Mouse (Mus musculus): ENCODE measurements around the gene Pla2g1b. TPM values are rescaled to one million over a fixed set of nuclear protein-coding genes. Genes with fewer than 3 reads are reported as not detected.

Gene Pla2g1b
- polyA plus RNA-seq, 1 experiment from 2014 or later = 0.78 TPM

DNA sequence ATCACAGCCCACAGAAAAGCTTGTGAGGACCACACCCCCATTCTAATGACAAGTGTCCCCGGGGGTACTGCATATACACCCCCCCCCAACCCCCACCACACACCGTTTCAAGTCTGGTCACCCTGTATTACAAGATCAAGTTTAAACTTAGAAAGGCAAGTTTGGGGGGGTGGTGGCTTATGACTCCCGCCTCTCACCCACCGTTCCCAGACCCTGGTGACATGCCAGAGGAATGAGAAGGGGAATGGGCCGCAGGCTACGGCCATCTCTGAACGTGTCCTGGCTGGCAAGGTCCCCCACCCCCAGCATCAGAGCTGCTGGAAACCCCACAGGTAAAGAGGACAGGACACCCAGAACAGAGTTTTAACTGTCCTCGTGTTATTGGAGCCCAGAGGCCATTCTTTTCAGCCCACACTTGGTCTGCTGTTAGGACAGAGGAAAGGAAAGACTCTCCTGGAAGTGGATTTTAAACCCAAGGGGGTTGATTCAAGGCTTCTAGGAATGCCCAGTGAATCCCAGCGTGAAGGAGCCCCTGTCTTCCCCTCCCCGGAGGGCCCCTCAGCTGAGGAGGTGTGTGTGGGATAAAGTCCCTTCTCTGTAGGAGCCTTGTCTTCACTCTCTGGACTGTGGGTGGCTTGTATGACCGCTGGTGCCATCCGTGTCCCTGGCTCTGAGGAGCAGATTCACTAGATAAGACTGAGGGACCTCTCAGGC lies 41.4 kb downstream of the Pla2g1b start:
- no peaks in the 10 kb centered on the region for H3K9me3 ChIP-seq (ENCODE audit: control insufficient read depth)
- peaks cover 9% of the 10 kb centered on the region for H3K4me1 ChIP-seq (replicated peaks; ENCODE audit: control insufficient read depth, insufficient read depth, low read length)
- H3K27ac ChIP-seq (ENCODE audit: low read depth, low read length) = peak overlapping the region; percentile 82
- 13% methylated on average over 12 of the region's 12 CpGs for WGBS
- H3K27me3 ChIP-seq (replicated peaks; ENCODE audit: control insufficient read depth, insufficient read depth, low read length) = no peaks in the 10 kb centered on the region
- no peaks in the 10 kb centered on the region for H3K36me3 ChIP-seq (ENCODE audit: control insufficient read depth, insufficient read depth)
- H3K9ac ChIP-seq (ENCODE audit: low read depth, low read length) = peak overlapping the region; percentile 88
- H3K4me3 ChIP-seq (ENCODE audit: low read depth, low read length) = peak overlapping the region; percentile 95
- ATAC-seq = no peak
- TF ChIP-seq CTCF (IDR thresholded peaks at IDR 0.05; ENCODE audit: low read depth) = no peak
- H3K4me2 ChIP-seq (replicated peaks; ENCODE audit: low read depth) = peak overlapping the region; percentile 90

DNA sequence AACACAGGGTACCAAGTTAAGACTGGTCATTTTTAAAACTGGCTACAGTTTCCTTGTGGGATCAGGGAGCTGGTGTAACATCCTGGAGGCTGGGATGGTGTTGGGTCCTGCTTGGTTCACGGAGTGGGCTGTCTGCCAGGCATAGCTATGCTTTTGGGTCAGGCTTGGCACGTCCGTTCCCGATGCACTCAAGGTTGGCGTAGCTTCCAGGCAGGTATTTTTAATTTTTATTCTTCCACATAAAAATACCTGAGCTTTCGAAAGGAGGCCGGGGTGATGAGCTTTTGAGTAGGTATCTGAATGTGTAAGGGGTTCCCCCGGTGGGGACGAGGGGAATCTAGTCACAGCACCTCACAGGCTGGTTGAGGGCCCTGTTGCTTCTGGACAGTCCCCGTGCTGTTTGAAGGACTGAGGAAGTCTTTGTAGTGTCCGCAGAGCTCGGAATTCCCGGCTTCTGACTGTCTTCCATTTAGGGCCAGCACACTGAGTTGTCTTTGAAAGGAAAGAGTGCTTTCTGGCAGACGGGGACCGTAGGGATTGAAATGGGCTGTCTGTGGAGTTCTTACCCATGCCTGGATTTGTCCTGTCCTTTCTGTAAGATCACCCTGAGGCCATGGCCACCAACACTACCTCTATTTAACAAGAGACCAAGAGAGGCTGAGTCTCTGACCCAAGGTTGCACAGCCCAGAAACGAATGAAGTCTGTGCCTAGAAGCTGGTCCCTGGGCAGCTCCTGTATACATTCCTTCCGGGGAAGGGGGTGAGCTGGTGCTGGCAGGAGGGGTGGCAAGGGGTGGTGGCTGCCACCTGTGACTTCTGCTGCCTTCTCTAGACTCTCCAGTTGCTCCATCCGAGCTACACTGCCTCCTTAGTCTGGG lies 42.2 kb downstream of the Pla2g1b start:
- no peak for ATAC-seq
- peak overlapping the region; percentile 90 for H3K4me2 ChIP-seq (replicated peaks; ENCODE audit: low read depth)
- peak overlapping the region; percentile 88 for H3K9ac ChIP-seq (ENCODE audit: low read depth, low read length)
- peak overlapping the region; percentile 95 for H3K4me3 ChIP-seq (ENCODE audit: low read depth, low read length)
- H3K9me3 ChIP-seq (ENCODE audit: control insufficient read depth) = no peaks in the 10 kb centered on the region
- 49% methylated on average over 18 of the region's 18 CpGs for WGBS
- TF ChIP-seq CTCF (IDR thresholded peaks at IDR 0.05; ENCODE audit: low read depth) = no peak
- H3K27me3 ChIP-seq (replicated peaks; ENCODE audit: control insufficient read depth, insufficient read depth, low read length) = no peaks in the 10 kb centered on the region
- peak overlapping the region; percentile 75; the same call in 1 of the 2 replicates for H3K27ac ChIP-seq (ENCODE audit: low read depth, low read length)
- peaks cover 9% of the 10 kb centered on the region for H3K4me1 ChIP-seq (replicated peaks; ENCODE audit: control insufficient read depth, insufficient read depth, low read length)
- 0 out of 2 replicates have a peak, but pooled peaks cover 2% of the 10 kb centered on the region for H3K36me3 ChIP-seq (ENCODE audit: control insufficient read depth, insufficient read depth)

DNA sequence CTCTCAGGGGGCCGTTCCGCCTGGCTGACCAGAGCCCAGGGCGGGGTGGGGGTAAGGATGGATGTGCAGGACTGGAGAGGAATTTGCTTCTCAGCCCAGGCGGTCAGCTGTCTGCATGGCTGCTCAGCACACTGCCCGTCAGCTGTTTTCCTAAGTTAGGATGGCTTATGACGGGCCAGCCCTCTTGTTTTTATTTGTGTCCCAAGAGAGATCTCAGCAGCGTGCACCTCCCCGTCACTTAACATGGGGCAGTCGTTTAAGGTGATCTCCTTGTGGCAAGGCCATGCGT lies 42.7 kb downstream of the Pla2g1b start:
- peaks cover 9% of the 10 kb centered on the region for H3K4me1 ChIP-seq (replicated peaks; ENCODE audit: control insufficient read depth, insufficient read depth, low read length)
- no peaks in the 10 kb centered on the region for H3K27me3 ChIP-seq (replicated peaks; ENCODE audit: control insufficient read depth, insufficient read depth, low read length)
- peak overlapping the region; percentile 95 for H3K4me3 ChIP-seq (ENCODE audit: low read depth, low read length)
- TF ChIP-seq CTCF (IDR thresholded peaks at IDR 0.05; ENCODE audit: low read depth) = no peak
- peak overlapping the region; percentile 57; the same call in 1 of the 2 replicates for H3K27ac ChIP-seq (ENCODE audit: low read depth, low read length)
- H3K9me3 ChIP-seq (ENCODE audit: control insufficient read depth) = no peaks in the 10 kb centered on the region
- H3K9ac ChIP-seq (ENCODE audit: low read depth, low read length) = no peak overlapping the region; the same call in 1 of the 2 replicates
- ATAC-seq = no peak
- H3K36me3 ChIP-seq (ENCODE audit: control insufficient read depth, insufficient read depth) = 0 out of 2 replicates have a peak, but pooled peaks cover 7% of the 10 kb centered on the region
- WGBS = 52% methylated on average over 10 of the region's 10 CpGs
- peak overlapping the region; percentile 90 for H3K4me2 ChIP-seq (replicated peaks; ENCODE audit: low read depth)

DNA sequence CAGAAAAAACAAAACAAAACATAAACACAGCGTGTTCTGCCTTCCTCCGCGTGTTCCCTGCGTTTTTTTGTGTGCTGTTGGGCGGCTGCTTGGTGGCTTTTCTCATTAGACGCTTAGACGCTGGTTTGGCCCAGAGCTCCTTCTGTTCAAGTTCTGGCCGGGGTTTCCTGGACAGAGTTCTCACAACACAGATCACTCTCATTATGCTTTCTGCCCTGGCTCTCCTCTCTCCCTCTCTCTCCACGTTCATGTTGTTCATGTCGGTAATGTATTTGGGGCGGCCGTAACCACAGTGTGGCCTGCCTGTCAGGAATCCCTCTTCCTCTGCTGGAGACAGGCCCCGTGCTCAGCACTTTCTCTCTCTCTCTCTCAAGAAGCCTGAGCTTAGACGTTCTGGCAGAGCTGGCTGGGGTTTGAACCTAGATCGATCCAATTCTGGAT lies 43.3 kb downstream of the Pla2g1b start:
- no peaks in the 10 kb centered on the region for H3K9me3 ChIP-seq (ENCODE audit: control insufficient read depth)
- H3K9ac ChIP-seq (ENCODE audit: low read depth, low read length) = 0 out of 2 replicates have a peak overlapping the region, but pooled peaks have one; percentile 19
- H3K4me2 ChIP-seq (replicated peaks; ENCODE audit: low read depth) = peak overlapping the region; percentile 90
- H3K27me3 ChIP-seq (replicated peaks; ENCODE audit: control insufficient read depth, insufficient read depth, low read length) = no peaks in the 10 kb centered on the region
- peaks cover 9% of the 10 kb centered on the region for H3K4me1 ChIP-seq (replicated peaks; ENCODE audit: control insufficient read depth, insufficient read depth, low read length)
- no peak for ATAC-seq
- WGBS = 40% methylated on average over 15 of the region's 15 CpGs
- TF ChIP-seq CTCF (IDR thresholded peaks at IDR 0.05; ENCODE audit: low read depth) = no peak
- peak overlapping the region; percentile 37; the same call in 1 of the 2 replicates for H3K27ac ChIP-seq (ENCODE audit: low read depth, low read length)
- peak overlapping the region; percentile 95 for H3K4me3 ChIP-seq (ENCODE audit: low read depth, low read length)
- H3K36me3 ChIP-seq (ENCODE audit: control insufficient read depth, insufficient read depth) = 0 out of 2 replicates have a peak, but pooled peaks cover 7% of the 10 kb centered on the region

DNA sequence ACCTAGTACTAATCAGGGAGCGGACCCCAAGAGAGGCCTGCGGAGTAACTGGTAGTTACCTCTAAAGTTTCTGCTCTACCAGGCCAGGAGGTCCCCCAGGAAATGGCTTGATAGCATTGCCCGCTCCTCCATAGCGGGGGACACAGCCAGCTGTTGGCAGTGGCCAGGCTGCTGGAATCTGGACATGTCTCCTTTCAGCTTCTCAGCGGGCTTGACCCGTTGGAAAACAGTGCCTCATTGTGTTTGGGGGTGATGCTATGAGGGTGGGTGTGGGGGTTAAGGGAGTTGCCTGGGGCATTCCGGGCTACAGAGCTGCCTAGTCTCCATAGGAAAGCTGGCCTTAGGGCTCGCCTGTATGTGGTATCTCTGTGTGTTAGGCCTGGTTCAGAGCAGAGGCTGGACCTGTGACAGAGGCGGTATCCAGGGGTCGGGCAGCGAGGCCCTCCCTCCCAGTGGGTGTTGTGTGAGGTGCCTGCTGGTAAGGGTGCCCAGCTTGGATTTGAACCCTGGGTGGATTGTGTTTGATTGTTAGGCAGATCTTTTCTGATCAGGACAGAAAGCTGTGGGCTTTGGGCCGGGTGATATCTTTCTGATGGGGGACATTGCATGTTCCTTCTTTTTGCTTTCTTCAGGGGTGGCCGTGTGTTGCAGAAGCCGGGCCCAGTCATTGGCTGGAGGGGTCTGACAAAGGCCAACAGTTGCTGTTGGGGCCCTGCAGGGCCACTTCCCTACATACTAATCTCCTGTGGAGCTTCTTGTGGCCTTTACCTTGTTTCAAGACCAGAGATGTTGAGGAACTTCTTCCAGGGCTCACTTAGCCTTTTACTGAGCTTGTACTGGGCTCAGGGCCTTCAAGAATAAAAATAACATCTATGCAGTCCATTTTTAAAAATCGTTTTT lies 44.0 kb downstream of the Pla2g1b start:
- no peak for TF ChIP-seq CTCF (IDR thresholded peaks at IDR 0.05; ENCODE audit: low read depth)
- Histone ChIP-seq H3K27ac (ENCODE audit: low read depth, low read length) (0 out of 2 replicates have a peak overlapping the region, but pooled peaks have one; percentile 37), H3K36me3 (ENCODE audit: control insufficient read depth, insufficient read depth) (0 out of 2 replicates have a peak, but pooled peaks cover 7% of the 10 kb centered on the region), H3K27me3 (replicated peaks; ENCODE audit: control insufficient read depth, insufficient read depth, low read length) (no peaks in the 10 kb centered on the region), H3K4me2 (replicated peaks; ENCODE audit: low read depth) (peak overlapping the region; percentile 90), H3K9me3 (ENCODE audit: control insufficient read depth) (no peaks in the 10 kb centered on the region), H3K4me1 (replicated peaks; ENCODE audit: control insufficient read depth, insufficient read depth, low read length) (peaks cover 9% of the 10 kb centered on the region), H3K9ac (ENCODE audit: low read depth, low read length) (0 out of 2 replicates have a peak overlapping the region, but pooled peaks have one; percentile 31), H3K4me3 (ENCODE audit: low read depth, low read length) (peak overlapping the region; percentile 95)
- no peak for ATAC-seq
- 80% methylated on average over 15 of the region's 15 CpGs for WGBS

All from intestine, postnatal 0 days (tissue).